Mouse (Mus musculus): Measurements from ENCODE around the gene Ralgapa2.

DNA sequence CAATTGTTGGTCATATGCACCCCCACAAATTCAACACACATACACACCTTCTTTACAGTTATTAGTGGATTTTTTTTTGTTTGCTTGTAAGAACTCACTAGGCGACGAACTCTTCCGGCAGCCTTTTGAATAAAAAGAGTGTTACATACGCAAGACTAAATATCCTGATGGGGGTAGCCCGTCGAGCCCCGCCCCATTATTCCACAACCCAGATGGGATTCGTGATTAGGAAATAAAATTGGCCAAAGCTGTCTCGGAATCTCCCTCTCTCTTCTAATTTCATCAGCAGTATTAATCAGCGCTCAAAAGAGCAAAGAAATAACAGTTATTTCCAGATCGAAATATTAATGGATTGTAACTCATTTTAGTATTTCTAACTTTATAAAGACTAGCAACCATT lies 292.4 kb downstream of the Ralgapa2 start:
- TF ChIP-seq CTCF (IDR thresholded peaks at IDR 0.05; ENCODE audit: borderline replicate concordance, insufficient read depth, low read depth, low read length) = no peak
- TF ChIP-seq POLR2A (IDR thresholded peaks at IDR 0.05; ENCODE audit: borderline replicate concordance, insufficient read depth, low read length) = no peak

All from cerebellum, adult 2 months (tissue).